Mouse (Mus musculus) forebrain, embryonic 16.5 days (tissue): Measurements from ENCODE around the gene Kirrel3. TPM values are rescaled to one million over a fixed set of nuclear protein-coding genes. Genes with fewer than 3 reads are reported as not detected.

Experiments
- ATAC-seq: fragments of 200-750 bp; cut with Nextera tagmentation; 2 replicates; pipeline ENCODE4 v1.8.0; 2017; ENCODE audit warnings: mild to moderate bottlenecking, moderate library complexity
- H3K27ac ChIP-seq: fragments of 300-500 bp; sonication (generic); 2 replicates; pipeline ENCODE4 v1.5.1; 2014; ENCODE audit warnings: low read length, control low read depth
- H3K27me3 ChIP-seq: fragments of 300-500 bp; sonication (generic); replicated peaks from 2 replicates; pipeline ENCODE4 v1.6.1; 2014; ENCODE audit warnings: low read length; ENCODE audit not compliant: control insufficient read depth, insufficient read depth
- H3K36me3 ChIP-seq: fragments of 300-500 bp; sonication (generic); 2 replicates; pipeline ENCODE4 v1.6.1; 2014; ENCODE audit not compliant: control insufficient read depth, insufficient read depth
- H3K4me1 ChIP-seq: fragments of 300-500 bp; sonication (generic); replicated peaks from 2 replicates; pipeline ENCODE4 v1.6.1; 2014; ENCODE audit warnings: low read length; ENCODE audit not compliant: control insufficient read depth, insufficient read depth
- H3K4me2 ChIP-seq: fragments of 300-500 bp; sonication (generic); 2 replicates; pipeline ENCODE4 v1.6.1; 2014; ENCODE audit warnings: mild to moderate bottlenecking, low read length, control low read depth
- H3K4me3 ChIP-seq: fragments of 300-500 bp; sonication (generic); replicated peaks from 2 replicates; pipeline ENCODE4 v1.5.1; 2014; ENCODE audit warnings: mild to moderate bottlenecking, low read length, control low read depth
- H3K9ac ChIP-seq: fragments of 300-500 bp; sonication (generic); replicated peaks from 2 replicates; pipeline ENCODE4 v1.6.1; 2014; ENCODE audit warnings: low read depth, low read length, control low read depth
- H3K9me3 ChIP-seq: fragments of 300-500 bp; sonication (generic); 2 replicates; pipeline ENCODE4 v1.6.1; 2016; ENCODE audit warnings: low read length; ENCODE audit not compliant: control insufficient read depth
- WGBS: fragments of 180-500 bp; shearing (Covaris S2); extraction: QIAGEN DNeasy Blood & Tissue Kit; methylation state at CpG from one replicate; pipeline ENCODE4 v1.1.7; 2014; 5-methylcytosine and 5-hydroxymethylcytosine counted together
- polyA plus RNA-seq: library from polyadenylated mRNA; unstranded; fragments of >200 nt; fragmentation: Nextera tagmentation; extraction: Ambion mirVana; gene quantifications from 2 replicates; pipeline ENCODE4 v1.2.1, GENCODE M21; 2015

The Kirrel3 gene
- polyA plus RNA-seq, 1 experiment from 2014 or later = 62.7 TPM

DNA sequence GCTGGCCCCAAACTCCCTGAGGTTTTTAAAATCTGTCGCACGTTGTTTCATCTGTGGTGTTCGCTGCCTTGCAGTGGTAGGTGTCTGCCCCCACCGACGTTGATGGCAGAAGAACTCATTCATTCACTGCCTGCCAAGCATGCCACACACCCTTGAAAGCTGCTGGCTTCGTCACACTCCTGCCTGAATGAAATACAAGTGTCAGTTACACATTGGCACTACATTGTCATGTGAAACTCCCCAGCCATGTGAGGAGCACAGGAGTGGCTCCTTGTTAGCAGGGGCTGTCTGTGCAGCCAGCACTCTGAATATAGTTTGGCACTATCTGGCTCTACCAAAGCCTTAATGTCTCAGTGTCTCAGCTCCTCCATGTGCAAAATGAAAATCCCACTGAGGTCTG is 246.8 kb downstream of the Kirrel3 start:
- 33% methylated on average over 6 of the region's 6 CpGs for WGBS
- peaks cover 5% of the 10 kb centered on the region for H3K4me1 ChIP-seq
- ATAC-seq = peak; percentile 63; the same call in 1 of the 2 replicates

DNA sequence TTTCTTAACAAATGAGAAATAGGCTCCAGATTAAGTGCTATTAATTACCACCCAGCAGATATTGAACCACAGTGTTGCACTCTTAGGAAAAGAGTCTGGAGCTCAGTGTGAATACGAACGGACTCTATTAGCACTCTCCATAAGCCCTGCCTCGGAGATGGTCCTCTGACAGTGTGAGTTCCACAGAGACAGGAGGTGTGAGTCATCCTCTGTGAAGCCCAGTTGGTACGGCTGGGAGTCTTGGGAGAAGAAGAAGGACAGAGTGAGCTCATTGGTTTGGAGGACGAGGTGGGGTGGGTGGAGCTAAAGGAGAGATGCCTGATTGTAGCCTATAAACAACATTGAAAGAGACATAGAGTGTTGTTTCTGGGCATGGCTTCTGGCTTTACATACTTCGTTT is 247.9 kb downstream of the Kirrel3 start:
- Histone ChIP-seq H3K9me3 (no peaks in the 10 kb centered on the region), H3K27me3 (no peaks in the 10 kb centered on the region), H3K36me3 (no peaks in the 10 kb centered on the region), H3K27ac (no peak overlapping the region), H3K9ac (no peak overlapping the region), H3K4me3 (no peak overlapping the region), H3K4me2 (no peak overlapping the region), H3K4me1 (peaks cover 5% of the 10 kb centered on the region)
- WGBS = 63% methylated on average over 6 of the region's 6 CpGs
- no peak for ATAC-seq

More for the DNA sequence above, 246.8 kb downstream of the Kirrel3 start:
- H3K36me3 ChIP-seq = no peaks in the 10 kb centered on the region
- no peak overlapping the region for H3K4me2 ChIP-seq
- H3K9me3 ChIP-seq = no peaks in the 10 kb centered on the region
- no peaks in the 10 kb centered on the region for H3K27me3 ChIP-seq
- H3K27ac ChIP-seq = no peak overlapping the region
- no peak overlapping the region for H3K4me3 ChIP-seq
- no peak overlapping the region for H3K9ac ChIP-seq

DNA sequence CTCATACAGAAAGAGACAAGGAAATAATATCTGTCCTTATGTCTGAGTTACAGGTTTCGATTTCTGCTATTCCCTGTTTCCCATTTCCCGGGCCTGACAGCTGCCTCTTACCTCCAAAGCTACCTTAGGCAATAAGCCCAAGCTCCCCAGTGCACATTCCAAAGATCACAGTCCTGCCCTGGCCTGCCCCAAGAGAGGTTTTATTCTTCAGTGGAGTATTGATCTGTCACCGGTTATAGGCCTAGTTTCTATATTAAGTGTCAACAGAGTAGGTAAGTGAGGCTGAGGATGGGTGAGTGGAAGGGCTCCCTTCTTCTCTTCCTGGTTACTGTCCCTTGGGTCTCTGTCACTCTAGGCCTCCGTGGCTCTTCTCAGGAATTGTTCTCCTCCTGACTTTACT is 249.3 kb downstream of the Kirrel3 start:
- Histone ChIP-seq H3K9me3 (no peaks in the 10 kb centered on the region), H3K4me3 (no peak overlapping the region), H3K27me3 (no peaks in the 10 kb centered on the region), H3K4me2 (no peak overlapping the region), H3K9ac (no peak overlapping the region), H3K4me1 (peaks cover 5% of the 10 kb centered on the region), H3K36me3 (no peaks in the 10 kb centered on the region), H3K27ac (no peak overlapping the region)
- 94% methylated on average over 4 of the region's 4 CpGs for WGBS
- ATAC-seq = no peak

DNA sequence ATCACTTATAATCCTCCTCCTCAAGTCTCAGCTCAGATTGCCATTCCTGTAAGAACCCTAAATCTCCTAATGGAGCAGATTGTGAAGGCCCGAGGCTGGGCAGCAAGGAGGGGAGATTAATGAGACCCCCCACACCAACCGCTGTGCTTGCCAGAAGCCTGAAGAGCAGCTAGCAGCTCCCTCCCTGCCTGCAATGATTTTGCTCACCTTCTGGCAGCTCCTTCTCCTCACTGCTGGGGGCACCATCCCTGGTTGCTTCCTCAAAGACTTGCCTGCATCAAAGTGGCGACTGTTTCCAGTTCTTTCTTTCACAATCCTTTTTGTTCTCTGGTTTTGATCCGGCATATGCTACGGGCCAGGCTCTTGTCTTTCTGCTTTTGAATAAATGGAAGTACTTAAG is 253.7 kb downstream of the Kirrel3 start:
- no peaks in the 10 kb centered on the region for H3K36me3 ChIP-seq
- H3K4me2 ChIP-seq = no peak overlapping the region
- H3K4me1 ChIP-seq = no peaks in the 10 kb centered on the region
- H3K9ac ChIP-seq = no peak overlapping the region
- H3K27ac ChIP-seq = no peak overlapping the region
- no peaks in the 10 kb centered on the region for H3K9me3 ChIP-seq
- no peak for ATAC-seq
- no peak overlapping the region for H3K4me3 ChIP-seq
- WGBS = 23% methylated on average over 5 of the region's 5 CpGs
- H3K27me3 ChIP-seq = no peaks in the 10 kb centered on the region

DNA sequence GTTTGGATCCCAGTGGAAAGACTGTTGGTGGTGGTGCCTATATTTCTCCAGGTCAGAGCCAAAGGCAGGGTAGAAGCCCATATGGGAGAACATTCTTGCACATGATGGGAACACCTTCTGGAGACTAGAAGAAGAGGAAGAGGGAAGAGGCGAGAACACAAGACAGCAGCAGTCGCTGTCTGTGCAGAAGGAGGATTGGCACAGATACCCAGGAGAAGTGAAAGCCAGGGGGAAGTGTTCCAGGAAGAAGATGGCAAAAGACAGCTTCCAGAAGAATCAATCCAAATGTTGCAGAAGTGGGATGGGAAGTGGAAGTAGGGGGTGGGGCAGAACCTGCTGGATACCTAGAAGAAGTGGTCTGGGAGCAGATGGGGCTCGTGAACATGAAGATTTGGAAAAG is 255.1 kb downstream of the Kirrel3 start:
- no peak overlapping the region for H3K4me2 ChIP-seq
- H3K36me3 ChIP-seq = no peaks in the 10 kb centered on the region
- no peak overlapping the region for H3K9ac ChIP-seq
- no peaks in the 10 kb centered on the region for H3K4me1 ChIP-seq
- no peaks in the 10 kb centered on the region for H3K9me3 ChIP-seq
- no peak for ATAC-seq
- H3K27ac ChIP-seq = no peak overlapping the region
- no peak overlapping the region for H3K4me3 ChIP-seq
- 88% methylated on average over 3 of the region's 3 CpGs for WGBS
- no peaks in the 10 kb centered on the region for H3K27me3 ChIP-seq

DNA sequence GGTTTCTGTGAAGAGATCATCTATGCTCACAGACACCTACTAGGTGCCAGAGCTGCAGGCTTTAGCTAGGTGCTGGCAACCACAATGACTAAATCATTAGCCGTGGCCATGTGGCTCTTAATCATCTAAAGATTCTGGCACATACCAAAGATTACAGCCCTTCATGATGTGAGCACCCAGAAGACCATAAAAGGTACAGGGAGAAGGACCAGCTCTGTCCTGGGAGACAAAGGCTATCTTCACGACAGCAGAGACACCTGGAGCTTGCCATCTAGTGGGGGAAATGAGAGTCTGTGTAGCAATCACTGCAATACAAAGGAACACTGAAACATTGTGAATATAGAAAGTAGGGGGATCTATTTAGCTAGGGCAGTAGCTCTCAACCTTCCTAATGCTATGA is 262.3 kb downstream of the Kirrel3 start:
- no peak overlapping the region for H3K4me3 ChIP-seq
- H3K27ac ChIP-seq = no peak overlapping the region
- H3K27me3 ChIP-seq = no peaks in the 10 kb centered on the region
- H3K4me2 ChIP-seq = no peak overlapping the region
- WGBS = 53% methylated on average over 2 of the region's 2 CpGs
- H3K9me3 ChIP-seq = no peaks in the 10 kb centered on the region
- no peak for ATAC-seq
- no peaks in the 10 kb centered on the region for H3K36me3 ChIP-seq
- peaks cover 30% of the 10 kb centered on the region for H3K4me1 ChIP-seq
- H3K9ac ChIP-seq = no peak overlapping the region

DNA sequence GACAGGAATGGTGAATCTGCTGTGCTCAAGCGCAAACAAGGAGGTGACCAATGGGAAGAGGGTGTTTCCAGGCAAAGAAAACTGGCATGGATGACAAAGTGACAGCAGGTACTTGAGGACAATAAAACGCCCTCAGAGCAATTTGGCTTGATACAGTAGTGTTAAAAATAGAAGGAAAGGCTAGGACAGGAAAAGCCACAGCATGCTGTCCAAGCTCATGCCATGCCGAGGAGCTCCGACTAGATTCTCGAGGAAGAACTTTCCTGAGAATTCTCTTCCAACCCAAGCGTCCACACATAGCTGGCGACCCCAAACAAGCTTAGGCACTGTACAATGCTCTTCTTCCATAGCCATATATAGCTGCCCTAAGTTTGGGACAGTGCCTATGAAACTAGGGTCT is 263.5 kb downstream of the Kirrel3 start:
- no peaks in the 10 kb centered on the region for H3K36me3 ChIP-seq
- no peak for ATAC-seq
- 86% methylated on average over 7 of the region's 7 CpGs for WGBS
- H3K4me3 ChIP-seq = no peak overlapping the region
- H3K27me3 ChIP-seq = no peaks in the 10 kb centered on the region
- no peak overlapping the region for H3K9ac ChIP-seq
- H3K27ac ChIP-seq = no peak overlapping the region
- H3K4me1 ChIP-seq = peaks cover 30% of the 10 kb centered on the region
- H3K4me2 ChIP-seq = no peak overlapping the region
- H3K9me3 ChIP-seq = no peaks in the 10 kb centered on the region

DNA sequence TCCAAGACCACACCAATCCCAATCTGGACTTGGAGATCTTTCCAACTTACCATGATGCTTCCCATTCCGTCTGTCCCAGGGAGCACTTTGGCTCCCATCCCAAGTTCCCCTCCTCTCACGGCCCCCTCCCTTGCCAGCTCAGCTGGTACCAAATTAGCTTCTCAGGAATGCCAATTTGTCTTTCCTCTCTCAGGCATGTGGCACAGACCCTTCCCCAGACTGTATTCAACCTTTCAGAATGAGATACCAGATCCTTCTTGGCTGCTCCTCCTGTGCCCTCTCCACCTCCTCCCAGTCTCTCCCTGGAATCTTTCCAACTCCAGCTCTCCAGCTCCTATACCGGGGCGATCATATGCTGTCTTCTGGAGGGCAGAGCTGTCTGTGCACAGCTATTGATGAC is 264.2 kb downstream of the Kirrel3 start:
- 0 out of 2 replicates have a peak overlapping the region, but pooled peaks have one; percentile 1 for H3K27ac ChIP-seq
- H3K4me3 ChIP-seq = no peak overlapping the region
- H3K4me2 ChIP-seq = no peak overlapping the region
- ATAC-seq = peak; percentile 76
- H3K27me3 ChIP-seq = no peaks in the 10 kb centered on the region
- 29% methylated on average over 4 of the region's 4 CpGs for WGBS
- H3K4me1 ChIP-seq = peaks cover 35% of the 10 kb centered on the region
- H3K36me3 ChIP-seq = no peaks in the 10 kb centered on the region
- H3K9me3 ChIP-seq = no peaks in the 10 kb centered on the region
- H3K9ac ChIP-seq = no peak overlapping the region

DNA sequence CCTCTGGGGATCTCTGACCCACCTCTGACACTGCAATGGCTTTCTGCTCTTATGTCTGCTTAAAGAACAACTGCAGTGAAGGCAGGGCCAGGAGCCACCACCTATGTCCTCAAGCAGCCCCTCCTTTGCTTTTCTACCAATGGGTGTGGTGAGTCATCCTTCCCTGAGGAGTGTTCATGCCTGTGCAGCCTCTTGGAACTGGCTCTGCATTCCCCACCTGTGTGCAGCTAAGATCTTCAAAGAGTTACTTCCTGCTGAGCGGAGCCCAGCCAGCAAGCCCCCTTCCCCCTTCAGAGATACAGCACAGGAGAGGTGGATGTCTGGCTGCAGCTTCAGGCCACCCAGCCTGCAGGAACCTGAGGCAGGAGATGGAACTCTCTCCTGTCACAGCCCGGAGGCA is 265.2 kb downstream of the Kirrel3 start:
- no peak overlapping the region for H3K27ac ChIP-seq
- 74% methylated on average over 2 of the region's 2 CpGs for WGBS
- H3K27me3 ChIP-seq = no peaks in the 10 kb centered on the region

DNA sequence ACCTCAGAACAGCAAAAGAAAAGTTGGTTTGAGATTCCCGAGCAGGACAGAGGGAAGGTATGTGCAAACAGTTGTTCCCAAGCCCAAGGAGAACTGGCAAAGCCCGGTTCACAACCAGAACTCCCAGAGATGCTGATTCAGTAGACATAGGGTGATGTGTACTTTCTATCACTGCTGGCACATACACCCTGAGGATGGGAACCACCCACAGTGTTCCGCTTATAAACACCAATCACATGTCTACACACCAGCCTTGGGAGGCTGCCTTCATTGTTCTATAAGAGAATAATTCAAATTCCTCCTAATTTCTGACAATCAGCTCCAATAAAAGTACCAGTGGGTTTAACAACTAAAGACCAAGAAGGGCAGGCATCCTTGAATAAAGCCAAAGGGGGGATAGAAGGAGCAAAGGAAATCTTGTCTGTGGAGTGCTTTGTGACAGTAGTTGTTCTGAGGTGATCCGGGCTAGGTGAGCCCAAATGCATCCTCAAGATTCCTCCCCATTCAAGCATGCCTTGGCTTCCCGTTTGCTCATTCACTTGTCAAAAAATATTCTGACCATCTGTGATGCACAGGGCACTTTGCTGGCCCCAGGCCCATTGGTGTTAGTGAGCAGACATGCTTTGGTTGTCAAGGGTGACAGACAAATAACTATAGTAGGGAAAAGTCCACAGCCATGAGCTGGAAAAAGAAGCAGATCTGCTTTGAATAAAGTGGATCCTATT is 266.5 kb downstream of the Kirrel3 start:
- no peak for ATAC-seq
- no peaks in the 10 kb centered on the region for H3K9me3 ChIP-seq
- peaks cover 38% of the 10 kb centered on the region for H3K4me1 ChIP-seq
- H3K36me3 ChIP-seq = no peaks in the 10 kb centered on the region
- H3K4me3 ChIP-seq = no peak overlapping the region
- no peak overlapping the region for H3K4me2 ChIP-seq
- H3K27me3 ChIP-seq = no peaks in the 10 kb centered on the region
- H3K9ac ChIP-seq = no peak overlapping the region
- WGBS = 69% methylated on average over 5 of the region's 5 CpGs
- H3K27ac ChIP-seq = no peak overlapping the region

More for the DNA sequence above, 265.2 kb downstream of the Kirrel3 start:
- Histone ChIP-seq H3K4me3 (no peak overlapping the region), H3K4me2 (no peak overlapping the region), H3K9me3 (no peaks in the 10 kb centered on the region), H3K36me3 (no peaks in the 10 kb centered on the region), H3K4me1 (peaks cover 35% of the 10 kb centered on the region), H3K9ac (no peak overlapping the region)
- ATAC-seq = no peak
